Mouse (Mus musculus): ENCODE results near the gene Mdm2. TPM values are rescaled to one million over a fixed set of nuclear protein-coding genes. Genes with fewer than 3 reads are reported as not detected.

Gene Mdm2
- polyA plus RNA-seq, 1 experiment from 2014 or later = 14.8 TPM

GRCm38 (mm10) chr10:117672693-117673092, 37.9 kb downstream of the Mdm2 start:
- no peak overlapping the region for H3K4me2 ChIP-seq (replicated peaks; ENCODE audit: low read depth)
- DNase-seq (ENCODE audit: low spot score) (peak; percentile 29), ATAC-seq (ENCODE audit: low FRiP score, low TSS enrichment) (no peak)
- TF ChIP-seq EP300 (optimal IDR thresholded peaks at IDR 0.05) (no peak), CTCF (IDR thresholded peaks at IDR 0.05; ENCODE audit: low read depth) (no peak)
- no peaks in the 10 kb centered on the region; the same call in 1 of the 2 replicates for H3K4me1 ChIP-seq (replicated peaks; ENCODE audit: control insufficient read depth, insufficient read depth)
- H3K9ac ChIP-seq (ENCODE audit: low read length) = no peak overlapping the region
- no peaks in the 10 kb centered on the region for H3K27me3 ChIP-seq (ENCODE audit: control insufficient read depth, insufficient read depth, low read length)
- 27% methylated on average over 7 of the region's 7 CpGs for WGBS
- H3K9me3 ChIP-seq (ENCODE audit: control insufficient read depth, low read length) = no peaks in the 10 kb centered on the region
- no peaks in the 10 kb centered on the region for H3K36me3 ChIP-seq (ENCODE audit: control insufficient read depth, insufficient read depth, low read length)
- H3K4me3 ChIP-seq (ENCODE audit: low read depth, low read length) = no peak overlapping the region
- H3K27ac ChIP-seq (replicated peaks) = no peak overlapping the region

GRCm38 (mm10) chr10:117671930-117672666, 38.5 kb downstream of the Mdm2 start:
- H3K4me3 ChIP-seq (ENCODE audit: low read depth, low read length) = no peak overlapping the region
- H3K27me3 ChIP-seq (ENCODE audit: control insufficient read depth, insufficient read depth, low read length) = no peaks in the 10 kb centered on the region
- no peaks in the 10 kb centered on the region for H3K9me3 ChIP-seq (ENCODE audit: control insufficient read depth, low read length)
- 74% methylated on average over 13 of the region's 13 CpGs for WGBS
- no peak for DNase-seq (ENCODE audit: low spot score)
- no peak overlapping the region for H3K4me2 ChIP-seq (replicated peaks; ENCODE audit: low read depth)
- H3K4me1 ChIP-seq (replicated peaks; ENCODE audit: control insufficient read depth, insufficient read depth) = no peaks in the 10 kb centered on the region; the same call in 1 of the 2 replicates
- H3K27ac ChIP-seq (replicated peaks) = no peak overlapping the region
- no peak for ATAC-seq (ENCODE audit: low FRiP score, low TSS enrichment)
- no peak overlapping the region for H3K9ac ChIP-seq (ENCODE audit: low read length)
- TF ChIP-seq EP300 (optimal IDR thresholded peaks at IDR 0.05) (no peak), CTCF (IDR thresholded peaks at IDR 0.05; ENCODE audit: low read depth) (no peak)
- H3K36me3 ChIP-seq (ENCODE audit: control insufficient read depth, insufficient read depth, low read length) = no peaks in the 10 kb centered on the region

- H3K36me3 ChIP-seq (ENCODE audit: control insufficient read depth, insufficient read depth, low read length) = no peaks in the 10 kb centered on the region
- 88% methylated on average over 9 of the region's 9 CpGs for WGBS
- H3K27me3 ChIP-seq (ENCODE audit: control insufficient read depth, insufficient read depth, low read length) = no peaks in the 10 kb centered on the region
- DNase-seq (ENCODE audit: low spot score) (no peak), ATAC-seq (ENCODE audit: low FRiP score, low TSS enrichment) (no peak)
- H3K27ac ChIP-seq (replicated peaks) = no peak overlapping the region
- no peak for TF ChIP-seq EP300 (optimal IDR thresholded peaks at IDR 0.05)
- no peak for TF ChIP-seq CTCF (IDR thresholded peaks at IDR 0.05; ENCODE audit: low read depth)
- no peak overlapping the region for H3K4me3 ChIP-seq (ENCODE audit: low read depth, low read length)
- no peak overlapping the region for H3K4me2 ChIP-seq (replicated peaks; ENCODE audit: low read depth)
- H3K9me3 ChIP-seq (ENCODE audit: control insufficient read depth, low read length) = no peaks in the 10 kb centered on the region
- no peaks in the 10 kb centered on the region; the same call in 1 of the 2 replicates for H3K4me1 ChIP-seq (replicated peaks; ENCODE audit: control insufficient read depth, insufficient read depth)
- H3K9ac ChIP-seq (ENCODE audit: low read length) = no peak overlapping the region
These were observed 39.3 kb downstream of the Mdm2 start for GRCm38 (mm10) chr10:117671266-117671665.

- no peaks in the 10 kb centered on the region for H3K4me1 ChIP-seq (replicated peaks; ENCODE audit: control insufficient read depth, insufficient read depth)
- H3K4me2 ChIP-seq (replicated peaks; ENCODE audit: low read depth) = no peak overlapping the region
- H3K4me3 ChIP-seq (ENCODE audit: low read depth, low read length) = no peak overlapping the region
- ATAC-seq (ENCODE audit: low FRiP score, low TSS enrichment) (no peak), DNase-seq (ENCODE audit: low spot score) (no peak)
- no peak overlapping the region for H3K27ac ChIP-seq (replicated peaks)
- no peak overlapping the region for H3K9ac ChIP-seq (ENCODE audit: low read length)
- TF ChIP-seq CTCF (IDR thresholded peaks at IDR 0.05; ENCODE audit: low read depth) = no peak
- TF ChIP-seq EP300 (optimal IDR thresholded peaks at IDR 0.05) = no peak
- no peaks in the 10 kb centered on the region for H3K36me3 ChIP-seq (ENCODE audit: control insufficient read depth, insufficient read depth, low read length)
- WGBS = 84% methylated on average over 5 of the region's 5 CpGs
- no peaks in the 10 kb centered on the region for H3K27me3 ChIP-seq (ENCODE audit: control insufficient read depth, insufficient read depth, low read length)
- no peaks in the 10 kb centered on the region for H3K9me3 ChIP-seq (ENCODE audit: control insufficient read depth, low read length)
These were observed 39.8 kb downstream of the Mdm2 start for GRCm38 (mm10) chr10:117670791-117671190.

DNA sequence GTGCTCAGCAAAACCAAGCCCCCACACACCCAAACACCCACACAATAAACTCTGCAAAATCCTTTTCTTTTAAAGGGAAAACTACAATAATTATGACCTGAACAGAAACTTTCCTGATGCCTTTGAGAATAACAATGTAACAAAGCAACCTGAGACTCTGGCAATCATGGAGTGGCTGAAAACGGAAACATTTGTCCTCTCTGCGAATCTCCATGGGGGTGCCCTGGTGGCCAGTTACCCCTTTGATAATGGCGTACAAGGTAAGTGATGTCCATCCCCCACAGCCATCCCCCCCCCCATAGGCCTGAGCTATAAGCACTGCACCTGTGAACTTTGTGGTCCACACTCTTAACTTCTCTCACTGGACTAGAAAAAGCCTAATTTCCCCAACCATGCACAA, 40.5 kb downstream of the Mdm2 start:
- TF ChIP-seq EP300 (optimal IDR thresholded peaks at IDR 0.05) = no peak
- no peak for TF ChIP-seq CTCF (IDR thresholded peaks at IDR 0.05; ENCODE audit: low read depth)
- 78% methylated on average over 3 of the region's 3 CpGs for WGBS
- no peak overlapping the region for H3K9ac ChIP-seq (ENCODE audit: low read length)

DNA sequence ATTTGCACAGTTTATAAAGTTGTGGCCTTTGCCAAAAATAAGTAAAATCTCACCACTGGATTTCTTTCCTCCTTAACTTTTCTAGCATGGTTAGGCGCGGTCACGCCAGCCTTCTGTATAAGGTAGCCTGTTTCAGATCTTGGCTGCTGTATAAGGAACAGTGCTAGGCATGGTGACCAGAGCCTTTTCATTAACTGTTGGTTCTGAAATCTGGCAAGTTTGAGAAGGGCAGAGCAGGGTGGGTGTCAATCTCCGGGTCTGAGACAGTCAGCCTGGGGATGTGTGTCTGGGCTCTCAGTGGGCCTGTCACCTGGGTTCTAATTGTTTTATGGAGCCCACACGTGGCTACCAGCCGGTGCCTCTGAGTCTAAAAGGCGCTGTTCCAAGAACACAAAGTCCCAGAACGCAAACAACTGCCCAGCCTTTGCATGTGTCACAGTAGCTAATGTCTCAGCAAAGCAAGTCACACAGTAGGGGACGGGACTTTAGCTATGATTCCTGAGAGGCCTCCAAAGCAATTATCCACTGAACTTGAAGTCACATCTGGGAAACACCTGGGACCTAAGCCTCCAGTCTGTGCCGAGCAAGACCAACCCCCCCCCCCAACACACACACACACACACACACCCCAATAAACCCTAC, 41.0 kb downstream of the Mdm2 start:
- DNase-seq (ENCODE audit: low spot score) (peak; percentile 51), ATAC-seq (ENCODE audit: low FRiP score, low TSS enrichment) (peak; percentile 85)
- no peaks in the 10 kb centered on the region for H3K9me3 ChIP-seq (ENCODE audit: control insufficient read depth, low read length)
- TF ChIP-seq EP300 (optimal IDR thresholded peaks at IDR 0.05) (no peak), CTCF (IDR thresholded peaks at IDR 0.05; ENCODE audit: low read depth) (no peak)
- H3K27me3 ChIP-seq (ENCODE audit: control insufficient read depth, insufficient read depth, low read length) = no peaks in the 10 kb centered on the region
- no peak overlapping the region for H3K4me2 ChIP-seq (replicated peaks; ENCODE audit: low read depth)
- 34% methylated on average over 10 of the region's 10 CpGs for WGBS
- no peak overlapping the region for H3K9ac ChIP-seq (ENCODE audit: low read length)
- H3K36me3 ChIP-seq (ENCODE audit: control insufficient read depth, insufficient read depth, low read length) = no peaks in the 10 kb centered on the region
- H3K27ac ChIP-seq (replicated peaks) = peak overlapping the region; percentile 73
- no peak overlapping the region for H3K4me3 ChIP-seq (ENCODE audit: low read depth, low read length)
- 0 out of 2 replicates have a peak, but pooled peaks cover 2% of the 10 kb centered on the region for H3K4me1 ChIP-seq (replicated peaks; ENCODE audit: control insufficient read depth, insufficient read depth)

More for the DNA sequence above, 40.5 kb downstream of the Mdm2 start:
- ATAC-seq (ENCODE audit: low FRiP score, low TSS enrichment) (no peak), DNase-seq (ENCODE audit: low spot score) (no peak)
- H3K36me3 ChIP-seq (ENCODE audit: control insufficient read depth, insufficient read depth, low read length) = no peaks in the 10 kb centered on the region
- no peak overlapping the region for H3K4me2 ChIP-seq (replicated peaks; ENCODE audit: low read depth)
- H3K27ac ChIP-seq (replicated peaks) = peak overlapping the region; percentile 73
- H3K9me3 ChIP-seq (ENCODE audit: control insufficient read depth, low read length) = no peaks in the 10 kb centered on the region
- no peak overlapping the region for H3K4me3 ChIP-seq (ENCODE audit: low read depth, low read length)
- H3K27me3 ChIP-seq (ENCODE audit: control insufficient read depth, insufficient read depth, low read length) = no peaks in the 10 kb centered on the region
- H3K4me1 ChIP-seq (replicated peaks; ENCODE audit: control insufficient read depth, insufficient read depth) = 0 out of 2 replicates have a peak, but pooled peaks cover under 1% of the 10 kb centered on the region

Data from stomach, postnatal 0 days (tissue).